Comparison of ENCODE assay signal across 12 mouse cellular contexts in genomic region chr6:57582356-57582755, GRCm38 (mm10). TPM values are rescaled to one million over a fixed set of nuclear protein-coding genes. Genes with fewer than 3 reads are reported as not detected.
DNase-seq lines count a peak whose midpoint lies in the region; ATAC-seq and TF ChIP-seq lines count a peak whose summit lies in the region.
"Had no signal": no experiment of that assay in that cellular context is flagged by ENCODE, and none has a peak within 500 bp of the region (broad histone marks: within the 10 kb centered on the region; RNA-seq: fewer than 3 reads in every experiment).

No protein-coding gene starts in this region.

- no peak for ATAC-seq in liver, postnatal 0 days
- no peak for ATAC-seq in stomach, postnatal 0 days (ENCODE audit: low FRiP score, low TSS enrichment)
- no peak for ATAC-seq in midbrain, postnatal 0 days (ENCODE audit: low FRiP score)
- no peak for ATAC-seq in forebrain, embryonic 15.5 days (replicated peaks)
- ATAC-seq: midbrain, embryonic 15.5 days had no signal

- no peak overlapping the region for H3K27ac ChIP-seq in bone marrow, adult 2 months (ENCODE audit: control insufficient read depth, insufficient read depth, low read depth, low read length, poor library complexity)
- H3K27ac ChIP-seq in liver, postnatal 0 days (ENCODE audit: low read depth), result no peak overlapping the region
- no peak overlapping the region for H3K27ac ChIP-seq in stomach, postnatal 0 days (replicated peaks)
- no peak overlapping the region for H3K27ac ChIP-seq in midbrain, postnatal 0 days (ENCODE audit: low read depth, low read length)
- H3K27ac ChIP-seq in forebrain, embryonic 15.5 days (replicated peaks), result no peak overlapping the region
- H3K27ac ChIP-seq: embryonic facial prominence, embryonic 15.5 days; hindbrain, embryonic 15.5 days; midbrain, embryonic 15.5 days had no signal

- no peak overlapping the region for H3K9ac ChIP-seq in liver, postnatal 0 days (replicated peaks)
- H3K9ac ChIP-seq in stomach, postnatal 0 days (ENCODE audit: low read length), result no peak overlapping the region
- no peak overlapping the region for H3K9ac ChIP-seq in midbrain, postnatal 0 days (replicated peaks; ENCODE audit: low read length, poor library complexity, severe bottlenecking)
- no peak overlapping the region for H3K9ac ChIP-seq in forebrain, embryonic 15.5 days (replicated peaks)
- H3K9ac ChIP-seq: embryonic facial prominence, embryonic 15.5 days; hindbrain, embryonic 15.5 days; midbrain, embryonic 15.5 days had no signal

- peak overlapping the region; percentile 66 for H3K4me3 ChIP-seq in bone marrow, adult 2 months (replicated peaks; ENCODE audit: control insufficient read depth, low read depth, low read length)
- peak overlapping the region; percentile 24 for H3K4me3 ChIP-seq in liver, postnatal 0 days (ENCODE audit: low read depth, low read length)
- no peak overlapping the region for H3K4me3 ChIP-seq in stomach, postnatal 0 days (ENCODE audit: low read depth, low read length)
- H3K4me3 ChIP-seq in midbrain, postnatal 0 days (ENCODE audit: low read depth, low read length), result no peak overlapping the region
- no peak overlapping the region for H3K4me3 ChIP-seq in forebrain, embryonic 15.5 days
- H3K4me3 ChIP-seq: hindbrain, embryonic 15.5 days; midbrain, embryonic 15.5 days had no signal

- TF ChIP-seq EP300 in liver, postnatal 0 days (IDR thresholded peaks at IDR 0.05; ENCODE audit: low read depth), result no peak
- TF ChIP-seq EP300 in stomach, postnatal 0 days (optimal IDR thresholded peaks at IDR 0.05), result no peak

- H3K9me3 ChIP-seq in liver, postnatal 0 days (ENCODE audit: low read length), result no peaks in the 10 kb centered on the region
- H3K9me3 ChIP-seq in stomach, postnatal 0 days (ENCODE audit: control insufficient read depth, low read length), result no peaks in the 10 kb centered on the region
- H3K9me3 ChIP-seq in midbrain, postnatal 0 days (ENCODE audit: low read length), result no peaks in the 10 kb centered on the region
- H3K9me3 ChIP-seq in forebrain, embryonic 15.5 days, result no peaks in the 10 kb centered on the region
- H3K9me3 ChIP-seq: embryonic facial prominence, embryonic 15.5 days; hindbrain, embryonic 15.5 days; midbrain, embryonic 15.5 days had no signal

- DNase-seq in spleen, adult 12 weeks (ENCODE audit: low spot score), result peak; percentile 26
- no peak for DNase-seq in spleen, postnatal 4 days (ENCODE audit: low spot score in 2 of 2)
- DNase-seq in liver, postnatal 0 days, result no peak
- no peak for DNase-seq in stomach, postnatal 0 days (ENCODE audit: low spot score)
- DNase-seq in midbrain, postnatal 0 days (ENCODE audit: low spot score), result no peak
- DNase-seq: gastrocnemius, postnatal 14 days; layer of hippocampus, postnatal 36 days had no signal

- no peak for TF ChIP-seq CTCF in bone marrow, adult 2 months (IDR thresholded peaks at IDR 0.05; ENCODE audit: control insufficient read depth, insufficient read depth, low read length)
- TF ChIP-seq CTCF in liver, postnatal 0 days (IDR thresholded peaks at IDR 0.05; ENCODE audit: low read depth), result no peak
- no peak for TF ChIP-seq CTCF in stomach, postnatal 0 days (IDR thresholded peaks at IDR 0.05; ENCODE audit: low read depth)
- TF ChIP-seq CTCF in midbrain, postnatal 0 days (IDR thresholded peaks at IDR 0.05), result no peak

- H3K4me2 ChIP-seq in liver, postnatal 0 days (ENCODE audit: low read depth, low read length), result peak overlapping the region; percentile 48
- H3K4me2 ChIP-seq in stomach, postnatal 0 days (replicated peaks; ENCODE audit: low read depth), result 0 out of 2 replicates have a peak overlapping the region, but pooled peaks have one; percentile 11
- no peak overlapping the region for H3K4me2 ChIP-seq in midbrain, postnatal 0 days (ENCODE audit: low read depth, low read length, poor library complexity, severe bottlenecking)
- H3K4me2 ChIP-seq in forebrain, embryonic 15.5 days (replicated peaks), result no peak overlapping the region
- H3K4me2 ChIP-seq: embryonic facial prominence, embryonic 15.5 days; hindbrain, embryonic 15.5 days; midbrain, embryonic 15.5 days had no signal

- no peaks in the 10 kb centered on the region for H3K27me3 ChIP-seq in liver, postnatal 0 days (ENCODE audit: insufficient read depth, low read length)
- no peaks in the 10 kb centered on the region for H3K27me3 ChIP-seq in stomach, postnatal 0 days (ENCODE audit: control insufficient read depth, insufficient read depth, low read length)
- H3K27me3 ChIP-seq in midbrain, postnatal 0 days (ENCODE audit: insufficient read depth, low read length), result no peaks in the 10 kb centered on the region
- no peaks in the 10 kb centered on the region for H3K27me3 ChIP-seq in forebrain, embryonic 15.5 days
- H3K27me3 ChIP-seq: embryonic facial prominence, embryonic 15.5 days; hindbrain, embryonic 15.5 days; midbrain, embryonic 15.5 days had no signal

- no peaks in the 10 kb centered on the region for H3K4me1 ChIP-seq in bone marrow, adult 2 months (ENCODE audit: control insufficient read depth, insufficient read depth, low read length)
- no peaks in the 10 kb centered on the region for H3K4me1 ChIP-seq in liver, postnatal 0 days (ENCODE audit: insufficient read depth)
- H3K4me1 ChIP-seq in stomach, postnatal 0 days (replicated peaks; ENCODE audit: control insufficient read depth, insufficient read depth), result no peaks in the 10 kb centered on the region
- no peaks in the 10 kb centered on the region for H3K4me1 ChIP-seq in midbrain, postnatal 0 days (ENCODE audit: insufficient read depth, low read length)
- H3K4me1 ChIP-seq in forebrain, embryonic 15.5 days, result peaks cover 6% of the 10 kb centered on the region
- H3K4me1 ChIP-seq: embryonic facial prominence, embryonic 15.5 days had no signal

- peaks cover 7% of the 10 kb centered on the region; the same call in 1 of the 2 replicates for H3K36me3 ChIP-seq in liver, postnatal 0 days (replicated peaks; ENCODE audit: insufficient read depth, low read length)
- H3K36me3 ChIP-seq in stomach, postnatal 0 days (ENCODE audit: control insufficient read depth, insufficient read depth, low read length), result no peaks in the 10 kb centered on the region
- no peaks in the 10 kb centered on the region for H3K36me3 ChIP-seq in midbrain, postnatal 0 days (ENCODE audit: insufficient read depth, low read length)
- no peaks in the 10 kb centered on the region for H3K36me3 ChIP-seq in forebrain, embryonic 15.5 days
- H3K36me3 ChIP-seq: embryonic facial prominence, embryonic 15.5 days; hindbrain, embryonic 15.5 days; midbrain, embryonic 15.5 days had no signal

- no peak for TF ChIP-seq POLR2A in bone marrow, adult 2 months (IDR thresholded peaks at IDR 0.05; ENCODE audit: borderline replicate concordance, control insufficient read depth, low read depth, low read length)

- WGBS in bone marrow, adult 2 months, result 4% methylated on average over 4 of the region's 4 CpGs
- 65% methylated on average over 4 of the region's 4 CpGs for WGBS in liver, postnatal 0 days (ENCODE audit: insufficient replicate concordance)
- 54% methylated on average over 4 of the region's 4 CpGs for WGBS in stomach, postnatal 0 days
- WGBS in midbrain, postnatal 0 days, result 89% methylated on average over 4 of the region's 4 CpGs
- WGBS in forebrain, embryonic 15.5 days, result 86% methylated on average over 4 of the region's 4 CpGs

RNA-seq across cellular contexts. Expression of gene Herc6, which starts 1.6 kb away (rescaled TPM):
- 25.0 and 26.4 TPM in 2 replicates for polyA plus RNA-seq in bone marrow, adult 2 months (2011; ENCODE audit: insufficient read depth, insufficient read length, low replicate concordance, missing spikeins)
- polyA plus RNA-seq in liver, postnatal 0 days (2015; fragmentation: Nextera tagmentation; extraction: Ambion mirVana), result 5.0 and 5.5 TPM in 2 replicates
- polyA plus RNA-seq in stomach, postnatal 0 days (2015; fragmentation: Nextera tagmentation; extraction: Ambion mirVana), result 0.96 and 1.4 TPM in 2 replicates
- 1.0 and 1.9 TPM in 2 replicates for total RNA-seq in midbrain, postnatal 0 days (2014; rRNA removed)
- polyA plus RNA-seq in midbrain, postnatal 0 days (2015; fragmentation: Nextera tagmentation; extraction: Ambion mirVana), result 1.2 TPM in 2 replicates
- polyA plus RNA-seq in forebrain, embryonic 15.5 days (2015; fragmentation: Nextera tagmentation; extraction: Ambion mirVana), result 1.6 and 2.4 TPM in 2 replicates

RNA-seq across cellular contexts. Expression of gene Ppm1k, which starts 47.1 kb away (rescaled TPM):
- polyA plus RNA-seq in bone marrow, adult 2 months (2011; ENCODE audit: insufficient read depth, insufficient read length, low replicate concordance, missing spikeins), result 1.4 and 3.0 TPM in 2 replicates
- polyA plus RNA-seq in liver, postnatal 0 days (2015; fragmentation: Nextera tagmentation; extraction: Ambion mirVana), result 14.9 and 15.6 TPM in 2 replicates
- polyA plus RNA-seq in stomach, postnatal 0 days (2015; fragmentation: Nextera tagmentation; extraction: Ambion mirVana), result 1.3 and 1.7 TPM in 2 replicates
- 17.7 and 17.9 TPM in 2 replicates for total RNA-seq in midbrain, postnatal 0 days (2014; rRNA removed)
- 6.5 and 7.0 TPM in 2 replicates for polyA plus RNA-seq in midbrain, postnatal 0 days (2015; fragmentation: Nextera tagmentation; extraction: Ambion mirVana)
- polyA plus RNA-seq in forebrain, embryonic 15.5 days (2015; fragmentation: Nextera tagmentation; extraction: Ambion mirVana), result 7.0 and 7.8 TPM in 2 replicates

Comparison
In these comparisons a context has a peak if more than half of its experiments do, and no peak if none do; other contexts are left out.
1. H3K4me3 ChIP-seq: peak in bone marrow, adult 2 months (single experiment) and liver, postnatal 0 days (single experiment); none in stomach, postnatal 0 days (single experiment), midbrain, postnatal 0 days (single experiment) and forebrain, embryonic 15.5 days (single experiment).
2. H3K4me2 ChIP-seq: peak in liver, postnatal 0 days (single experiment) and stomach, postnatal 0 days (single experiment); none in midbrain, postnatal 0 days (single experiment) and forebrain, embryonic 15.5 days (single experiment).